Mouse (Mus musculus) lung, embryonic 15.5 days (tissue): ENCODE measurements around the gene Pdha1. TPM values are rescaled to one million over a fixed set of nuclear protein-coding genes. Genes with fewer than 3 reads are reported as not detected.

Experiments
- ATAC-seq: fragments of 200-750 bp; cut with Nextera tagmentation; 2 replicates; pipeline ENCODE4 v1.8.0; 2017; ENCODE audit warnings: moderate number of reproducible peaks, borderline replicate concordance; ENCODE audit not compliant: low FRiP score, low TSS enrichment; ENCODE audit errors: extremely low read depth
- H3K27ac ChIP-seq: fragments of 300-500 bp; sonication (generic); 2 replicates; pipeline ENCODE4 v1.5.1; 2015; ENCODE audit warnings: moderate library complexity, mild to moderate bottlenecking, inconsistent platforms
- H3K27me3 ChIP-seq: fragments of 300-500 bp; sonication (generic); 2 replicates; pipeline ENCODE4 v1.6.1; 2015; ENCODE audit warnings: inconsistent platforms
- H3K36me3 ChIP-seq: fragments of 300-500 bp; sonication (generic); 2 replicates; pipeline ENCODE4 v1.6.1; 2015; ENCODE audit warnings: inconsistent platforms
- H3K4me1 ChIP-seq: fragments of 300-500 bp; sonication (generic); 2 replicates; pipeline ENCODE4 v1.6.1; 2015; ENCODE audit warnings: inconsistent platforms
- H3K4me2 ChIP-seq: fragments of 300-500 bp; sonication (generic); 2 replicates; pipeline ENCODE4 v1.6.1; 2015; ENCODE audit warnings: inconsistent platforms, mild to moderate bottlenecking, moderate library complexity
- H3K4me3 ChIP-seq: fragments of 300-500 bp; sonication (generic); 2 replicates; pipeline ENCODE4 v1.5.1; 2015; ENCODE audit warnings: mild to moderate bottlenecking, inconsistent platforms
- H3K9ac ChIP-seq: fragments of 300-500 bp; sonication (generic); 2 replicates; pipeline ENCODE4 v1.6.1; 2015; ENCODE audit warnings: inconsistent platforms
- H3K9me3 ChIP-seq: fragments of 300-500 bp; sonication (generic); 2 replicates; pipeline ENCODE4 v1.6.1; 2016; ENCODE audit warnings: inconsistent platforms
- WGBS: fragments of 180-500 bp; shearing (Covaris S2); methylation state at CpG from one replicate; pipeline ENCODE4 v1.1.7; 2015; 5-methylcytosine and 5-hydroxymethylcytosine counted together
- polyA plus RNA-seq: library from polyadenylated mRNA; unstranded; fragments of >200 nt; fragmentation: Nextera tagmentation; extraction: Ambion mirVana; gene quantifications from 2 replicates; pipeline ENCODE4 v1.2.1, GENCODE M21; 2015

Pdha1 gene
- 124 and 130 TPM in 2 replicates for polyA plus RNA-seq

- Histone ChIP-seq H3K27me3 (no peaks in the 10 kb centered on the region), H3K27ac (peak within 1 kb of the TSS; percentile 96), H3K36me3 (no peaks in the 10 kb centered on the region), H3K9me3 (no peaks in the 10 kb centered on the region), H3K4me3 (peak within 1 kb of the TSS; percentile 64), H3K4me2 (peak within 1 kb of the TSS; percentile 59), H3K9ac (peak within 1 kb of the TSS; percentile 66), H3K4me1 (peaks cover 6% of the 10 kb centered on the region; the same call in 1 of the 2 replicates)
- peak; percentile 97 for ATAC-seq
- WGBS = 15% methylated on average over 50 of the region's 67 CpGs
Measured at GRCm38 (mm10) chrX:160137861-160138717, at the start of gene Pdha1. Gene Pdha1 (minus strand): TSS chrX:160138413.

DNA sequence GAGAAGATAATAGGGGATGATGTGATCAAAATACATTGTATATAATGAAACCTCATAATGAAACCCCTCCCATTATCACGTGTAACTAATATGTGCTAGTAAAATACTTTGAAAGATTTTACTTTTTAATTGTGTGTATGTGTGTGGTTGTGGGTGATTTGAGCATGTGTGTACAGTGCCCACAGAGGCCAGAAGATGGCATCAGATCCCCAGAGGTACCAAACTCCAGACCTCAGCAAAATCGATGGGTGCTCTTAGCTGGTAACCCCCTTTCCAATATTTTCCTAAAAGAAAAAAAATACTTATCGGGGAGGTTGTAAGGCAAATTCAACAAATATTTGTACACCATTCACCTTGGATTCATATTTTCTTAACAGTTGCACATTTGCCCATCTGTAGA, 40.8 kb upstream of the Pdha1 start:
- Histone ChIP-seq H3K36me3 (no peaks in the 10 kb centered on the region), H3K9me3 (no peaks in the 10 kb centered on the region), H3K9ac (no peak overlapping the region), H3K27me3 (peaks cover 5% of the 10 kb centered on the region), H3K4me2 (no peak overlapping the region), H3K4me1 (no peaks in the 10 kb centered on the region), H3K27ac (no peak overlapping the region), H3K4me3 (no peak overlapping the region)
- 59% methylated on average over 3 of the region's 3 CpGs for WGBS
- ATAC-seq = no peak

GRCm38 (mm10) chrX:160170150-160170549, 31.9 kb upstream of the Pdha1 start:
- Histone ChIP-seq H3K9ac (no peak overlapping the region), H3K4me2 (no peak overlapping the region), H3K36me3 (no peaks in the 10 kb centered on the region), H3K27ac (no peak overlapping the region), H3K4me3 (no peak overlapping the region), H3K4me1 (no peaks in the 10 kb centered on the region), H3K27me3 (no peaks in the 10 kb centered on the region; the same call in 1 of the 2 replicates), H3K9me3 (no peaks in the 10 kb centered on the region)
- whole genome bisulfite sequencing = 2% methylated on average over 2 of the region's 3 CpGs
- no peak for ATAC-seq

GRCm38 (mm10) chrX:160166246-160166985, 28.2 kb upstream of the Pdha1 start:
- H3K4me2 ChIP-seq = no peak overlapping the region
- H3K36me3 ChIP-seq = no peaks in the 10 kb centered on the region
- no peak overlapping the region for H3K4me3 ChIP-seq
- H3K27me3 ChIP-seq = no peaks in the 10 kb centered on the region
- whole genome bisulfite sequencing = 40% methylated on average over 6 of the region's 6 CpGs
- no peaks in the 10 kb centered on the region for H3K4me1 ChIP-seq
- no peak overlapping the region for H3K27ac ChIP-seq
- H3K9me3 ChIP-seq = no peaks in the 10 kb centered on the region
- no peak overlapping the region for H3K9ac ChIP-seq
- ATAC-seq = no peak

- no peak for ATAC-seq
- no peak overlapping the region for H3K9ac ChIP-seq
- H3K36me3 ChIP-seq = no peaks in the 10 kb centered on the region
- no peak overlapping the region for H3K4me3 ChIP-seq
- H3K9me3 ChIP-seq = no peaks in the 10 kb centered on the region
- H3K27ac ChIP-seq = no peak overlapping the region
- WGBS = 85% methylated on average over 3 of the region's 3 CpGs
- H3K4me1 ChIP-seq = no peaks in the 10 kb centered on the region
- H3K27me3 ChIP-seq = no peaks in the 10 kb centered on the region
- no peak overlapping the region for H3K4me2 ChIP-seq
Measured at GRCm38 (mm10) chrX:160164259-160164658, 26.0 kb upstream of the Pdha1 start.

- Histone ChIP-seq H3K9ac (no peak overlapping the region), H3K4me1 (no peaks in the 10 kb centered on the region), H3K9me3 (no peaks in the 10 kb centered on the region), H3K36me3 (no peaks in the 10 kb centered on the region), H3K4me2 (no peak overlapping the region), H3K27ac (no peak overlapping the region), H3K4me3 (no peak overlapping the region), H3K27me3 (no peaks in the 10 kb centered on the region)
- WGBS = 49% methylated on average over 4 of the region's 4 CpGs
- ATAC-seq = no peak
Measured at GRCm38 (mm10) chrX:160153147-160153815, 15.1 kb upstream of the Pdha1 start.

- Histone ChIP-seq H3K27ac (no peak overlapping the region), H3K36me3 (no peaks in the 10 kb centered on the region), H3K4me2 (no peak overlapping the region), H3K4me1 (no peaks in the 10 kb centered on the region), H3K9me3 (no peaks in the 10 kb centered on the region), H3K4me3 (no peak overlapping the region), H3K27me3 (no peaks in the 10 kb centered on the region), H3K9ac (no peak overlapping the region)
- no peak for ATAC-seq
- WGBS = 75% methylated on average over 3 of the region's 3 CpGs
Measured at GRCm38 (mm10) chrX:160148859-160149258, 10.6 kb upstream of the Pdha1 start.

DNA sequence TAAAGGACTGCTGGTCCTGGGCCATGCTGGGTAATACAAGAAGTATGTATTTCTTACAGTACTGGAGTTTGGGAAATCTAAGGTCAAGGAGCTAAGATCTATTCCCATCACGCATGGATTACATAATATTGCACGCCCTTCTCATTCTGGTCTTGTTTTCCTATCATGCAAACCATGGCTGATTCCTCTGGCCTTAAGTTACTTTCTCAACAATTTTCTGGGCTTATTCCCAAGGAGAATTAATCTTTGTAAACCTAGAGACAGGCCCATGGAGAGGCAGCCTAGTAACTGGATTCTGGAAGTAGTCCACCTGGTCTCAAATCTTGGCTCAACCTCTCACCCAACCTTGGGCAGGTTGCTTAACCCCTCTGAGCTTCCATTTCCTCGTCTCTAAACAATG, 9.2 kb upstream of the Pdha1 start:
- no peak for ATAC-seq
- H3K36me3 ChIP-seq = no peaks in the 10 kb centered on the region
- no peaks in the 10 kb centered on the region for H3K9me3 ChIP-seq
- H3K9ac ChIP-seq = no peak overlapping the region
- no peak overlapping the region for H3K4me2 ChIP-seq
- WGBS = 85% methylated on average over 3 of the region's 3 CpGs
- H3K4me1 ChIP-seq = no peaks in the 10 kb centered on the region
- H3K27me3 ChIP-seq = no peaks in the 10 kb centered on the region
- no peak overlapping the region for H3K4me3 ChIP-seq
- no peak overlapping the region for H3K27ac ChIP-seq

DNA sequence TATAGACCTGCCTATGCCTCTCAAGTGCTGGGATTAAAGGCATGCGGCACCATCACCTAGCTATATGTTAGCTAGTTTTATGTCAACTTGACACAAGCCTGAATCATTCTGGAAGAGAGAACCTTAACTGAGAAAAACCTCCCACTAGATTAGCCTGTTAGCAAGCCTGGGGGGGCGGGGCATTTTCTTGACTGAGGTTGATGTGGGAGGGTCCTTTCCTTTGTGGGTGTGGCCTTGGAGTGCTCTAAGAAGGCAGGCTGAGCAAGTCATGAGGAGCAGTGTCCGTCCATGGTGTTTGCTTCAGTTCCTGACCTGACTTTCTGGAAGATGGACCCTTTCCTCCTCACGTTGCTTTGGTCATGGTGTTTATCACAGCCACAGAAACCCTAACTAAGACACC, 8.6 kb upstream of the Pdha1 start:
- Histone ChIP-seq H3K27me3 (no peaks in the 10 kb centered on the region), H3K4me1 (no peaks in the 10 kb centered on the region), H3K4me3 (no peak overlapping the region), H3K9me3 (no peaks in the 10 kb centered on the region), H3K36me3 (no peaks in the 10 kb centered on the region), H3K27ac (no peak overlapping the region), H3K4me2 (no peak overlapping the region), H3K9ac (no peak overlapping the region)
- ATAC-seq = no peak
- 76% methylated on average over 4 of the region's 4 CpGs for WGBS

DNA sequence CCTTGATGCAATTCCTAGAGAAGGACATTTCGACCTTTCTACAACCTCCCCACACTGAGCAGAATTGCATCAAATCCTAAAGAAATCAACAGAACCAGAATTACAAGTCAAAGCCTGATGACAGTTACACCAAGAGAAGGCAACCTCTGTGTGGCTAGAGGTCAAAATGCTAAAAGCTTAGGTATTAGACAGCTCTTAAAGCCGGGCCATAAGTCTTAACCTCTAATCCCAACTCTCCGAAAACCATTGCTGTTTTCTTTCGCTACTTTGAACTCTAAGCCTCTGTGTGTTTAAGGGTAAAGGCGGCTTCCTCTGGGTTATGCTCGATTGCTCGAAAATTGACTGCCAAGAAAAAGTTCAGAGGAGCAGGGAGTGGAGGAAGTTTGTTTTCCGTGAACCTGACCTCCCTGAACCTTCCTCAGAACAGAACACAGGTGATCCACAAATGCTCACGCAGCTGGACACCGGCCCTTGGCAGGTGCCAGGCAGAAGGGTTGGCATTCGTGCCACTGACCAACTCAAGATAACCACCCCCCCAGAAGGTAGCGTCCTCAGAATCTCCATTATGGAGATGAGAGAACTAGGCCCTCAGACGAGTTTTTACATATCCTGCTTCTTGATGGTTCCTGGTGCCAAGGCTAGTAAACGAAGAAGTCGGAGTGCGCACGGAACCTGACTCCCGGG, 894 bp downstream of the Pdha1 start:
- Histone ChIP-seq H3K27me3 (no peaks in the 10 kb centered on the region), H3K9ac (peak overlapping the region; percentile 66), H3K36me3 (no peaks in the 10 kb centered on the region), H3K4me3 (peak overlapping the region; percentile 64), H3K4me2 (peak overlapping the region; percentile 59), H3K9me3 (no peaks in the 10 kb centered on the region), H3K4me1 (peaks cover 6% of the 10 kb centered on the region; the same call in 1 of the 2 replicates), H3K27ac (peak overlapping the region; percentile 96)
- WGBS = 23% methylated on average over 18 of the region's 18 CpGs
- no peak for ATAC-seq

DNA sequence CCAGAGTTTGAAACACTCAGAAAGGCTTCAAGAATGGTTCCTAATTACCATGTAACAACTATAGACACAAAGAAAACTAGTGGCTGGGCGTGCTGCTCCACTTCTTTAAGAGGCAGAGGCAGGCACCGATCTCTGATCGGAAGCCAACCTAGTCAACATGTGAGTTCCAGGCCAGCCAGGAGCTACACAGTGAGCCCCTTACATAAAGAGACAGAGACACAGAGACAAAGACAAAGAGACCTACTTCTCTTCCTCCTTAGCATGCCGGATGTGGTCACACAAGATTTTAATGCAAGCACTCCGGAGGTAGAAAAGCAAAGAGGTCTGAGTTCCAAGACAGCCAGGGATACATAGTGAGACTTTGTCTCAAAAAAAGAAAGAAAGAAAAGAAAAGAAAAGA, 2.1 kb downstream of the Pdha1 start:
- peaks cover 6% of the 10 kb centered on the region; the same call in 1 of the 2 replicates for H3K4me1 ChIP-seq
- peak overlapping the region; percentile 59 for H3K4me2 ChIP-seq
- peak overlapping the region; percentile 64; the same call in 1 of the 2 replicates for H3K4me3 ChIP-seq
- no peak overlapping the region for H3K27ac ChIP-seq
- no peak for ATAC-seq
- WGBS = 34% methylated on average over 5 of the region's 5 CpGs
- no peaks in the 10 kb centered on the region for H3K27me3 ChIP-seq
- H3K36me3 ChIP-seq = no peaks in the 10 kb centered on the region
- H3K9me3 ChIP-seq = no peaks in the 10 kb centered on the region
- H3K9ac ChIP-seq = no peak overlapping the region
